Comparison of ENCODE assay signal across 7 mouse cellular contexts in genomic region chr2:124100486-124101200, GRCm38 (mm10). TPM values are rescaled to one million over a fixed set of nuclear protein-coding genes. Genes with fewer than 3 reads are reported as not detected.
A peak's percentile ranks its signal among the peaks of the same experiment; 100 is the strongest.
DNase-seq lines count a peak whose midpoint lies in the region; ATAC-seq lines count a peak whose summit lies in the region.

No protein-coding gene starts in this region.

- ATAC-seq in hindbrain, embryonic 15.5 days (ENCODE audit: low FRiP score, low read depth): peak; percentile 92
- ATAC-seq in midbrain, embryonic 11.5 days (ENCODE audit: low FRiP score): peak; percentile 86
- ATAC-seq in stomach, embryonic 16.5 days (ENCODE audit: insufficient read depth, low FRiP score): peak; percentile 29; the same call in 1 of the 2 replicates

- H3K36me3 ChIP-seq in hindbrain, embryonic 15.5 days: no peaks in the 10 kb centered on the region
- no peaks in the 10 kb centered on the region for H3K36me3 ChIP-seq in midbrain, embryonic 11.5 days (ENCODE audit: control insufficient read depth, insufficient read depth, low read length)
- no peaks in the 10 kb centered on the region for H3K36me3 ChIP-seq in stomach, embryonic 16.5 days (ENCODE audit: control insufficient read depth, insufficient read depth, low read length)

- no peak overlapping the region for H3K4me3 ChIP-seq in hindbrain, embryonic 15.5 days
- H3K4me3 ChIP-seq in midbrain, embryonic 11.5 days (ENCODE audit: low read depth, low read length): no peak overlapping the region
- no peak overlapping the region for H3K4me3 ChIP-seq in stomach, embryonic 16.5 days (replicated peaks; ENCODE audit: low read length)

- WGBS in hindbrain, embryonic 15.5 days: 21% methylated on average over 9 of the region's 9 CpGs
- WGBS in midbrain, embryonic 11.5 days: 26% methylated on average over 9 of the region's 9 CpGs
- 24% methylated on average over 9 of the region's 9 CpGs for WGBS in stomach, embryonic 16.5 days

- H3K4me1 ChIP-seq in hindbrain, embryonic 15.5 days (replicated peaks): peaks cover 14% of the 10 kb centered on the region
- no peaks in the 10 kb centered on the region for H3K4me1 ChIP-seq in midbrain, embryonic 11.5 days (ENCODE audit: control insufficient read depth, insufficient read depth, low read length)
- H3K4me1 ChIP-seq in stomach, embryonic 16.5 days (ENCODE audit: control insufficient read depth, insufficient read depth, low read length): no peaks in the 10 kb centered on the region

- H3K9ac ChIP-seq in hindbrain, embryonic 15.5 days: no peak overlapping the region
- no peak overlapping the region for H3K9ac ChIP-seq in midbrain, embryonic 11.5 days (ENCODE audit: low read length)
- no peak overlapping the region for H3K9ac ChIP-seq in stomach, embryonic 16.5 days (ENCODE audit: low read length)

- H3K4me2 ChIP-seq in hindbrain, embryonic 15.5 days: no peak overlapping the region
- no peak overlapping the region for H3K4me2 ChIP-seq in midbrain, embryonic 11.5 days
- no peak overlapping the region for H3K4me2 ChIP-seq in stomach, embryonic 16.5 days (ENCODE audit: low read depth, low read length)

- peak; percentile 40 to 75 for DNase-seq in adrenal gland, adult (ENCODE audit: inconsistent age in 2 of 2, low spot score in 1 of 2)
- DNase-seq in cerebellum, adult 9-10 months: peak; percentile 31
- peak; percentile 29 to 74 for DNase-seq in frontal cortex, postnatal 10 days (ENCODE audit: low spot score in 2 of 2)
- DNase-seq in left cerebral cortex, adult 8-10 months (ENCODE audit: low spot score in 2 of 2): peak; percentile 25 to 56
- peak; percentile 88 for DNase-seq in midbrain, embryonic 11.5 days (ENCODE audit: low spot score, missing footprints)

- H3K27ac ChIP-seq in hindbrain, embryonic 15.5 days (replicated peaks): no peak overlapping the region
- H3K27ac ChIP-seq in midbrain, embryonic 11.5 days (ENCODE audit: low read depth, low read length): no peak overlapping the region
- H3K27ac ChIP-seq in stomach, embryonic 16.5 days (ENCODE audit: low read length): no peak overlapping the region

- no peaks in the 10 kb centered on the region for H3K27me3 ChIP-seq in hindbrain, embryonic 15.5 days
- H3K27me3 ChIP-seq in midbrain, embryonic 11.5 days (ENCODE audit: control insufficient read depth, insufficient read depth, low read length): no peaks in the 10 kb centered on the region
- H3K27me3 ChIP-seq in stomach, embryonic 16.5 days (ENCODE audit: control insufficient read depth, insufficient read depth, low read length): no peaks in the 10 kb centered on the region

- no peaks in the 10 kb centered on the region for H3K9me3 ChIP-seq in hindbrain, embryonic 15.5 days
- H3K9me3 ChIP-seq in midbrain, embryonic 11.5 days (ENCODE audit: control insufficient read depth, low read length): no peaks in the 10 kb centered on the region
- no peaks in the 10 kb centered on the region for H3K9me3 ChIP-seq in stomach, embryonic 16.5 days (replicated peaks; ENCODE audit: control insufficient read depth, low read length)

RNA-seq across cellular contexts. Expression of gene Sema6d, which starts 10.9 kb away (rescaled TPM):
- polyA plus RNA-seq in hindbrain, embryonic 15.5 days (2015; fragmentation: Nextera tagmentation; extraction: Ambion mirVana): 41.3 and 45.3 TPM in 2 replicates
- total RNA-seq in left cerebral cortex, adult 8-10 months (2022): 10 to 100 TPM; 49.1 to 53.4 (median 50.4) TPM
- 11.1 and 12.2 TPM in 2 replicates for polyA plus RNA-seq in midbrain, embryonic 11.5 days (2014; fragmentation: Nextera tagmentation; extraction: Ambion mirVana)
- 10.4 and 11.3 TPM in 2 replicates for polyA plus RNA-seq in stomach, embryonic 16.5 days (2015; fragmentation: Nextera tagmentation; extraction: Ambion mirVana)

Comparison
In these comparisons a context has a peak if more than half of its experiments do, and no peak if none do; other contexts are left out.
1. DNase-seq: peak in every context shown above with its lines; median percentile 88 in midbrain, embryonic 11.5 days; 58 in adrenal gland, adult; 52 in frontal cortex, postnatal 10 days; 40 in left cerebral cortex, adult 8-10 months; 31 in cerebellum, adult 9-10 months.
2. ATAC-seq: peak in every context shown above with its lines; median percentile 92 in hindbrain, embryonic 15.5 days; 86 in midbrain, embryonic 11.5 days; 29 in stomach, embryonic 16.5 days.